Mouse (Mus musculus) frontal cortex, adult 2 months (tissue): ENCODE measurements around the gene Pitx3. TPM values are rescaled to one million over a fixed set of nuclear protein-coding genes. Genes with fewer than 3 reads are reported as not detected.

ENCODE experiments used
- polyA plus RNA-seq: library from polyadenylated mRNA; depleted of rRNA; stranded (reverse); fragments of >200 nt; gene quantifications from 2 replicates; pipeline ENCODE4 v1.2.3, GENCODE M21; 2012; rRNA removed

Gene Pitx3
- polyA plus RNA-seq, 1 experiment, result 0.16 TPM

Other genes with a start within 250 kb of the Pitx3 start
- 14.9 and 16.2 TPM in 2 replicates for gene Armh3, start 149.8 kb downstream of the Pitx3 start, polyA plus RNA-seq
- gene Hps6, start 144.8 kb downstream of the Pitx3 start, polyA plus RNA-seq, result 3.1 and 3.6 TPM in 2 replicates
- gene Pprc1, start 103.4 kb downstream of the Pitx3 start, polyA plus RNA-seq, result 15.9 TPM in 2 replicates
- gene Ldb1, start 103.1 kb downstream of the Pitx3 start, polyA plus RNA-seq, result 171 and 172 TPM in 2 replicates
- gene Nolc1, start 72.5 kb downstream of the Pitx3 start, polyA plus RNA-seq, result 37.1 and 41.8 TPM in 2 replicates
- gene Elovl3, start 16.4 kb downstream of the Pitx3 start, polyA plus RNA-seq, result not detected in 2 replicates
- 67.0 and 69.7 TPM in 2 replicates for gene Gbf1, start 4.2 kb upstream of the Pitx3 start, polyA plus RNA-seq
- gene Nfkb2, start 156.0 kb upstream of the Pitx3 start, polyA plus RNA-seq, result 2.9 and 3.1 TPM in 2 replicates
- gene Psd, start 178.8 kb upstream of the Pitx3 start, polyA plus RNA-seq, result 653 and 659 TPM in 2 replicates
- 33.2 and 36.5 TPM in 2 replicates for gene Fbxl15, start 179.9 kb upstream of the Pitx3 start, polyA plus RNA-seq
- 226 and 229 TPM in 2 replicates for gene Cuedc2, start 190.4 kb upstream of the Pitx3 start, polyA plus RNA-seq
- 30.4 and 39.6 TPM in 2 replicates for gene Mfsd13a, start 192.8 kb upstream of the Pitx3 start, polyA plus RNA-seq
- 1.8 and 2.1 TPM in 2 replicates for gene 2310034G01Rik, start 202.0 kb upstream of the Pitx3 start, polyA plus RNA-seq
- 173 and 175 TPM in 2 replicates for gene Actr1a, start 247.4 kb upstream of the Pitx3 start, polyA plus RNA-seq
- gene Sufu, start 248.6 kb upstream of the Pitx3 start, polyA plus RNA-seq, result 10.5 and 12.4 TPM in 2 replicates